Mouse (Mus musculus): ENCODE data around the gene 2410002F23Rik. TPM values are rescaled to one million over a fixed set of nuclear protein-coding genes. Genes with fewer than 3 reads are reported as not detected.

2410002F23Rik gene
- total and polyA plus RNA-seq, 2 experiments from 2014 or later, result 312 to 333 TPM

- no peak within 1 kb of the TSS for H3K9ac ChIP-seq
- no peak for TF ChIP-seq CTCF (IDR thresholded peaks at IDR 0.05; ENCODE audit: low read depth)
- WGBS, result 44% methylated on average over 1 of the region's 1 CpGs
- no peaks in the 10 kb centered on the region for H3K9me3 ChIP-seq (ENCODE audit: low read length)
- H3K36me3 ChIP-seq (ENCODE audit: insufficient read depth), result no peaks in the 10 kb centered on the region
- ATAC-seq (no peak), DNase-seq (no peak)
- no peak within 1 kb of the TSS for H3K4me2 ChIP-seq (ENCODE audit: low read depth)
- H3K4me3 ChIP-seq (ENCODE audit: low read depth, low read length), result no peak within 1 kb of the TSS
- H3K27me3 ChIP-seq (ENCODE audit: insufficient read depth, low read length), result no peaks in the 10 kb centered on the region
- H3K27ac ChIP-seq (ENCODE audit: low read depth, low read length), result no peak within 1 kb of the TSS
- H3K4me1 ChIP-seq (ENCODE audit: insufficient read depth), result no peaks in the 10 kb centered on the region
Measured at GRCm38 (mm10) chr7:44225076-44225475, 21.4 kb upstream of the 2410002F23Rik start, which contains the start of gene Klk1. Gene Klk1 (plus strand): TSS chr7:44225360.

GRCm38 (mm10) chr7:44235909-44236308 is 10.6 kb upstream of the 2410002F23Rik start, which contains the start of gene Gm36864:
Gene Gm36864 (plus strand): TSS chr7:44236177.
- no peak within 1 kb of the TSS for H3K4me2 ChIP-seq (ENCODE audit: low read depth)
- H3K4me1 ChIP-seq (ENCODE audit: insufficient read depth), result no peaks in the 10 kb centered on the region
- no peak for ATAC-seq
- no peaks in the 10 kb centered on the region for H3K27me3 ChIP-seq (ENCODE audit: insufficient read depth, low read length)
- no peak for DNase-seq
- WGBS, result 79% methylated on average over 3 of the region's 3 CpGs
- no peak within 1 kb of the TSS for H3K4me3 ChIP-seq (ENCODE audit: low read depth, low read length)
- H3K36me3 ChIP-seq (ENCODE audit: insufficient read depth), result no peaks in the 10 kb centered on the region
- no peaks in the 10 kb centered on the region for H3K9me3 ChIP-seq (ENCODE audit: low read length)
- H3K27ac ChIP-seq (ENCODE audit: low read depth, low read length), result no peak within 1 kb of the TSS
- H3K9ac ChIP-seq, result no peak within 1 kb of the TSS
- no peak for TF ChIP-seq CTCF (IDR thresholded peaks at IDR 0.05; ENCODE audit: low read depth)

- 44% methylated on average over 2 of the region's 2 CpGs for WGBS
- DNase-seq (no peak), ATAC-seq (no peak)
- TF ChIP-seq CTCF (IDR thresholded peaks at IDR 0.05; ENCODE audit: low read depth), result no peak
- Histone ChIP-seq H3K9ac (no peak overlapping the region), H3K4me2 (ENCODE audit: low read depth) (no peak overlapping the region), H3K36me3 (ENCODE audit: insufficient read depth) (no peaks in the 10 kb centered on the region), H3K4me1 (ENCODE audit: insufficient read depth) (no peaks in the 10 kb centered on the region), H3K4me3 (ENCODE audit: low read depth, low read length) (no peak overlapping the region), H3K27me3 (ENCODE audit: insufficient read depth, low read length) (no peaks in the 10 kb centered on the region), H3K27ac (ENCODE audit: low read depth, low read length) (no peak overlapping the region), H3K9me3 (ENCODE audit: low read length) (no peaks in the 10 kb centered on the region)
Measured at GRCm38 (mm10) chr7:44239913-44240312, 6.6 kb upstream of the 2410002F23Rik start.

GRCm38 (mm10) chr7:44240712-44241111 is 5.8 kb upstream of the 2410002F23Rik start:
- Histone ChIP-seq H3K9ac (no peak overlapping the region), H3K36me3 (ENCODE audit: insufficient read depth) (no peaks in the 10 kb centered on the region), H3K27ac (ENCODE audit: low read depth, low read length) (no peak overlapping the region), H3K4me1 (ENCODE audit: insufficient read depth) (peaks cover 6% of the 10 kb centered on the region), H3K9me3 (ENCODE audit: low read length) (no peaks in the 10 kb centered on the region), H3K4me2 (ENCODE audit: low read depth) (no peak overlapping the region), H3K27me3 (ENCODE audit: insufficient read depth, low read length) (no peaks in the 10 kb centered on the region), H3K4me3 (ENCODE audit: low read depth, low read length) (no peak overlapping the region)
- DNase-seq (no peak), ATAC-seq (no peak; the same call in 1 of the 2 replicates)
- WGBS, result 63% methylated on average over 1 of the region's 1 CpGs
- TF ChIP-seq CTCF (IDR thresholded peaks at IDR 0.05; ENCODE audit: low read depth), result no peak

- no peak overlapping the region for H3K4me2 ChIP-seq (ENCODE audit: low read depth)
Measured at GRCm38 (mm10) chr7:44241163-44241562, 5.4 kb upstream of the 2410002F23Rik start.

GRCm38 (mm10) chr7:44244080-44244479 is 2.4 kb upstream of the 2410002F23Rik start:
- peaks cover 16% of the 10 kb centered on the region for H3K4me1 ChIP-seq (ENCODE audit: insufficient read depth)
- H3K36me3 ChIP-seq (ENCODE audit: insufficient read depth), result peaks cover 12% of the 10 kb centered on the region
- no peak overlapping the region for H3K27ac ChIP-seq (ENCODE audit: low read depth, low read length)
- H3K4me3 ChIP-seq (ENCODE audit: low read depth, low read length), result no peak overlapping the region
- no peaks in the 10 kb centered on the region for H3K27me3 ChIP-seq (ENCODE audit: insufficient read depth, low read length)
- H3K9ac ChIP-seq, result no peak overlapping the region
- no peak for TF ChIP-seq CTCF (IDR thresholded peaks at IDR 0.05; ENCODE audit: low read depth)
- DNase-seq (no peak), ATAC-seq (no peak)
- no peaks in the 10 kb centered on the region for H3K9me3 ChIP-seq (ENCODE audit: low read length)
- 53% methylated on average over 1 of the region's 1 CpGs for WGBS
- H3K4me2 ChIP-seq (ENCODE audit: low read depth), result no peak overlapping the region

More at GRCm38 (mm10) chr7:44241163-44241562, 5.4 kb upstream of the 2410002F23Rik start:
- no peak overlapping the region for H3K9ac ChIP-seq
- H3K9me3 ChIP-seq (ENCODE audit: low read length), result no peaks in the 10 kb centered on the region
- no peaks in the 10 kb centered on the region for H3K27me3 ChIP-seq (ENCODE audit: insufficient read depth, low read length)
- H3K4me1 ChIP-seq (ENCODE audit: insufficient read depth), result peaks cover 7% of the 10 kb centered on the region
- ATAC-seq (no peak), DNase-seq (no peak)
- no peak overlapping the region for H3K4me3 ChIP-seq (ENCODE audit: low read depth, low read length)
- no peaks in the 10 kb centered on the region for H3K36me3 ChIP-seq (ENCODE audit: insufficient read depth)
- TF ChIP-seq CTCF (IDR thresholded peaks at IDR 0.05; ENCODE audit: low read depth), result no peak
- 68% methylated on average over 2 of the region's 2 CpGs for WGBS
- no peak overlapping the region for H3K27ac ChIP-seq (ENCODE audit: low read depth, low read length)

- Histone ChIP-seq H3K27ac (ENCODE audit: low read depth, low read length) (peak overlapping the region; percentile 100), H3K9me3 (ENCODE audit: low read length) (no peaks in the 10 kb centered on the region), H3K36me3 (ENCODE audit: insufficient read depth) (peaks cover 37% of the 10 kb centered on the region), H3K4me3 (ENCODE audit: low read depth, low read length) (peak overlapping the region; percentile 96), H3K27me3 (ENCODE audit: insufficient read depth, low read length) (no peaks in the 10 kb centered on the region), H3K4me2 (ENCODE audit: low read depth) (peak overlapping the region; percentile 74), H3K4me1 (ENCODE audit: insufficient read depth) (peaks cover 16% of the 10 kb centered on the region), H3K9ac (peak overlapping the region; percentile 100)
- TF ChIP-seq CTCF (IDR thresholded peaks at IDR 0.05; ENCODE audit: low read depth), result no peak
- ATAC-seq (peak; percentile 65), DNase-seq (peak; percentile 80)
- WGBS, result under 1% methylated on average over 23 of the region's 23 CpGs
Measured at GRCm38 (mm10) chr7:44246984-44247470, 505 bp downstream of the 2410002F23Rik start.
